Mouse (Mus musculus) stomach, embryonic 16.5 days (tissue): ENCODE data around the gene Cox8b. TPM values are rescaled to one million over a fixed set of nuclear protein-coding genes. Genes with fewer than 3 reads are reported as not detected.

Experiments used
- ATAC-seq: fragments of 200-750 bp; cut with Nextera tagmentation; 2 replicates; pipeline ENCODE4 v1.8.0; 2017; ENCODE audit warnings: moderate number of reproducible peaks, moderate TSS enrichment; ENCODE audit not compliant: insufficient read depth, low FRiP score
- H3K27ac ChIP-seq: fragments of 300-500 bp; sonication (generic); 2 replicates; pipeline ENCODE4 v1.5.1; 2014; ENCODE audit warnings: low read length
- H3K27me3 ChIP-seq: fragments of 300-500 bp; sonication (generic); 2 replicates; pipeline ENCODE4 v1.6.1; 2014; ENCODE audit warnings: low read length, control low read depth, mixed read lengths; ENCODE audit not compliant: control insufficient read depth, insufficient read depth
- H3K36me3 ChIP-seq: fragments of 300-500 bp; sonication (generic); 2 replicates; pipeline ENCODE4 v1.6.1; 2014; ENCODE audit warnings: low read length; ENCODE audit not compliant: control insufficient read depth, insufficient read depth
- H3K4me1 ChIP-seq: fragments of 300-500 bp; sonication (generic); 2 replicates; pipeline ENCODE4 v1.6.1; 2014; ENCODE audit warnings: low read length, control low read depth, mixed read lengths; ENCODE audit not compliant: control insufficient read depth, insufficient read depth
- H3K4me2 ChIP-seq: fragments of 300-500 bp; sonication (generic); 2 replicates; pipeline ENCODE4 v1.6.1; 2014; ENCODE audit warnings: low read depth, low read length, mixed read lengths
- H3K4me3 ChIP-seq: fragments of 300-500 bp; sonication (generic); replicated peaks from 2 replicates; pipeline ENCODE4 v1.5.1; 2014; ENCODE audit warnings: mild to moderate bottlenecking, low read length
- H3K9ac ChIP-seq: fragments of 300-500 bp; sonication (generic); 2 replicates; pipeline ENCODE4 v1.6.1; 2014; ENCODE audit warnings: low read length
- H3K9me3 ChIP-seq: fragments of 300-500 bp; sonication (generic); replicated peaks from 2 replicates; pipeline ENCODE4 v1.6.1; 2016; ENCODE audit warnings: low read length, control low read depth; ENCODE audit not compliant: control insufficient read depth
- WGBS: fragments of 180-500 bp; shearing (Covaris S2); extraction: QIAGEN DNeasy Blood & Tissue Kit; methylation state at CpG from one replicate; pipeline ENCODE4 v1.1.7; 2014; 5-methylcytosine and 5-hydroxymethylcytosine counted together
- polyA plus RNA-seq: library from polyadenylated mRNA; unstranded; fragments of >200 nt; fragmentation: Nextera tagmentation; extraction: Ambion mirVana; gene quantifications from 2 replicates; pipeline ENCODE4 v1.2.1, GENCODE M21; 2015

Gene Cox8b
- polyA plus RNA-seq, 1 experiment from 2014 or later, result 19.4 TPM

GRCm38 (mm10) chr7:140921225-140921975 lies 21.2 kb upstream of the Cox8b start:
- 32% methylated on average over 22 of the region's 22 CpGs for WGBS

GRCm38 (mm10) chr7:140920418-140921029 lies 20.3 kb upstream of the Cox8b start, which contains the start of gene Nlrp6:
Nlrp6 (plus strand) TSS chr7:140920902.
- Histone ChIP-seq H3K4me2 (0 out of 2 replicates have a peak within 1 kb of the TSS, but pooled peaks have one; percentile 71), H3K27ac (peak within 1 kb of the TSS; percentile 4; the same call in 1 of the 2 replicates), H3K4me3 (peak within 1 kb of the TSS; percentile 7), H3K4me1 (peaks cover 12% of the 10 kb centered on the region), H3K27me3 (peaks cover 53% of the 10 kb centered on the region), H3K9me3 (no peaks in the 10 kb centered on the region), H3K36me3 (no peaks in the 10 kb centered on the region), H3K9ac (no peak within 1 kb of the TSS; the same call in 1 of the 2 replicates)
- WGBS, result 63% methylated on average over 8 of the region's 8 CpGs
- ATAC-seq, result no peak

More at GRCm38 (mm10) chr7:140921225-140921975, 21.2 kb upstream of the Cox8b start:
- Histone ChIP-seq H3K4me2 (0 out of 2 replicates have a peak overlapping the region, but pooled peaks have one; percentile 71), H3K27me3 (peaks cover 53% of the 10 kb centered on the region), H3K4me1 (peaks cover 12% of the 10 kb centered on the region), H3K27ac (no peak overlapping the region), H3K9me3 (no peaks in the 10 kb centered on the region), H3K36me3 (no peaks in the 10 kb centered on the region), H3K4me3 (peak overlapping the region; percentile 48), H3K9ac (no peak overlapping the region)
- no peak for ATAC-seq

GRCm38 (mm10) chr7:140919911-140920310 lies 19.7 kb upstream of the Cox8b start:
- peaks cover 53% of the 10 kb centered on the region for H3K27me3 ChIP-seq
- no peak overlapping the region for H3K4me2 ChIP-seq
- H3K4me3 ChIP-seq, result no peak overlapping the region
- no peaks in the 10 kb centered on the region for H3K36me3 ChIP-seq
- 0 out of 2 replicates have a peak overlapping the region, but pooled peaks have one; percentile 4 for H3K27ac ChIP-seq
- ATAC-seq, result no peak
- no peak overlapping the region for H3K9ac ChIP-seq
- WGBS, result 46% methylated on average over 4 of the region's 4 CpGs
- H3K4me1 ChIP-seq, result peaks cover 12% of the 10 kb centered on the region
- no peaks in the 10 kb centered on the region for H3K9me3 ChIP-seq

GRCm38 (mm10) chr7:140914031-140914690 lies 13.9 kb upstream of the Cox8b start:
- H3K9ac ChIP-seq, result no peak overlapping the region
- H3K4me2 ChIP-seq, result no peak overlapping the region
- no peak overlapping the region for H3K4me3 ChIP-seq
- H3K4me1 ChIP-seq, result no peaks in the 10 kb centered on the region
- ATAC-seq, result no peak
- H3K27me3 ChIP-seq, result no peaks in the 10 kb centered on the region
- no peaks in the 10 kb centered on the region for H3K9me3 ChIP-seq
- no peaks in the 10 kb centered on the region for H3K36me3 ChIP-seq
- WGBS, result 83% methylated on average over 8 of the region's 8 CpGs
- peak overlapping the region; percentile 52 for H3K27ac ChIP-seq

- peak; percentile 89 for ATAC-seq
- 56% methylated on average over 5 of the region's 5 CpGs for WGBS
- H3K36me3 ChIP-seq, result no peaks in the 10 kb centered on the region
- H3K27me3 ChIP-seq, result no peaks in the 10 kb centered on the region
- peak overlapping the region; percentile 90 for H3K27ac ChIP-seq
- no peaks in the 10 kb centered on the region for H3K9me3 ChIP-seq
- H3K4me1 ChIP-seq, result no peaks in the 10 kb centered on the region
- peak overlapping the region; percentile 15; the same call in 1 of the 2 replicates for H3K4me2 ChIP-seq
- peak overlapping the region; percentile 43; the same call in 1 of the 2 replicates for H3K9ac ChIP-seq
- H3K4me3 ChIP-seq, result no peak overlapping the region
Observed at GRCm38 (mm10) chr7:140912846-140913482, 12.7 kb upstream of the Cox8b start.

- H3K9me3 ChIP-seq, result no peaks in the 10 kb centered on the region
- H3K4me3 ChIP-seq, result no peak overlapping the region
- no peak for ATAC-seq
- H3K4me2 ChIP-seq, result 0 out of 2 replicates have a peak overlapping the region, but pooled peaks have one; percentile 15
- H3K36me3 ChIP-seq, result no peaks in the 10 kb centered on the region
- H3K27me3 ChIP-seq, result no peaks in the 10 kb centered on the region
- peak overlapping the region; percentile 90 for H3K27ac ChIP-seq
- peak overlapping the region; percentile 43; the same call in 1 of the 2 replicates for H3K9ac ChIP-seq
- 49% methylated on average over 3 of the region's 3 CpGs for WGBS
- no peaks in the 10 kb centered on the region for H3K4me1 ChIP-seq
Observed at GRCm38 (mm10) chr7:140912293-140912692, 12.0 kb upstream of the Cox8b start.

GRCm38 (mm10) chr7:140908634-140909107 lies 8.4 kb upstream of the Cox8b start:
- Histone ChIP-seq H3K27me3 (no peaks in the 10 kb centered on the region), H3K27ac (peak overlapping the region; percentile 22; the same call in 1 of the 2 replicates), H3K4me3 (peak overlapping the region; percentile 48), H3K36me3 (no peaks in the 10 kb centered on the region), H3K9me3 (no peaks in the 10 kb centered on the region), H3K4me1 (no peaks in the 10 kb centered on the region), H3K4me2 (peak overlapping the region; percentile 93), H3K9ac (peak overlapping the region; percentile 63)
- ATAC-seq, result peak; percentile 77
- WGBS, result 2% methylated on average over 19 of the region's 19 CpGs

- Histone ChIP-seq H3K27me3 (no peaks in the 10 kb centered on the region), H3K4me3 (no peak overlapping the region), H3K27ac (no peak overlapping the region), H3K36me3 (no peaks in the 10 kb centered on the region), H3K4me1 (no peaks in the 10 kb centered on the region), H3K9me3 (no peaks in the 10 kb centered on the region), H3K4me2 (no peak overlapping the region; the same call in 1 of the 2 replicates), H3K9ac (0 out of 2 replicates have a peak overlapping the region, but pooled peaks have one; percentile 63)
- 43% methylated on average over 7 of the region's 7 CpGs for WGBS
- ATAC-seq, result no peak
Observed at GRCm38 (mm10) chr7:140908181-140908580, 7.9 kb upstream of the Cox8b start.
